Mouse (Mus musculus): ENCODE data around the gene Lpp. TPM values are rescaled to one million over a fixed set of nuclear protein-coding genes. Genes with fewer than 3 reads are reported as not detected.

Gene Lpp
- polyA plus RNA-seq, 1 experiment: 176 TPM

DNA sequence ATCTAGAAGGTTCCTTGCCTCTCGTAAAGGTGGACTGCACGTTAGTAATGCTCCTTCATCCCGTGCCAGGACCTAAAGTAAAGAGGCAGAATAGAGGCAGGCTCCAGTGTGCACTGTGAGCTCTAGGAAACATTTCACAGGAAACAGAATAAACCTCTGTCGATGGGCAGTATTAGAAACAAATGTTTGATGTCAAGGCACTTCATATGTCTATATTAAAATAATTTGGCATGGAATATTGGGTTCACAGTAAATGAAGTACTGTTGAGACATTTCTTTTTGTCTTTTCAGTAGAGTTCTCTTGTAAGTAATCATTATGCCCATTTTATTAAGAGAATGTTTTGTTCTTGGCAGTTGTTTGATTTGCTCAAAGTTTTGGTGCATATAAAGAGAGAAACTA, 398.7 kb downstream of the Lpp start:
- TF ChIP-seq CTCF (IDR thresholded peaks at IDR 0.05; ENCODE audit: control insufficient read depth, insufficient read depth, insufficient replicate concordance, low read depth, low read length): no peak
- TF ChIP-seq POLR2A (IDR thresholded peaks at IDR 0.05; ENCODE audit: control insufficient read depth, low read depth, low read length): no peak
- H3K27me3 ChIP-seq (ENCODE audit: control insufficient read depth, insufficient read depth, low read length): no peaks in the 10 kb centered on the region
- no peak overlapping the region for H3K27ac ChIP-seq (ENCODE audit: control insufficient read depth, insufficient read depth, low read depth, low read length)
- H3K4me1 ChIP-seq (ENCODE audit: control insufficient read depth, insufficient read depth, low read length): no peaks in the 10 kb centered on the region
- H3K4me3 ChIP-seq (ENCODE audit: control insufficient read depth, low read depth, low read length): no peak overlapping the region
- no peaks in the 10 kb centered on the region for H3K36me3 ChIP-seq (ENCODE audit: control insufficient read depth, insufficient read depth, low read length)

GRCm38 (mm10) chr16:24792836-24793235, 399.5 kb downstream of the Lpp start:
- no peaks in the 10 kb centered on the region for H3K4me1 ChIP-seq (ENCODE audit: control insufficient read depth, insufficient read depth, low read length)
- no peaks in the 10 kb centered on the region for H3K27me3 ChIP-seq (ENCODE audit: control insufficient read depth, insufficient read depth, low read length)
- no peak overlapping the region for H3K4me3 ChIP-seq (ENCODE audit: control insufficient read depth, low read depth, low read length)
- TF ChIP-seq POLR2A (IDR thresholded peaks at IDR 0.05; ENCODE audit: control insufficient read depth, low read depth, low read length) (no peak), CTCF (IDR thresholded peaks at IDR 0.05; ENCODE audit: control insufficient read depth, insufficient read depth, insufficient replicate concordance, low read depth, low read length) (no peak)
- no peak overlapping the region for H3K27ac ChIP-seq (ENCODE audit: control insufficient read depth, insufficient read depth, low read depth, low read length)
- H3K36me3 ChIP-seq (ENCODE audit: control insufficient read depth, insufficient read depth, low read length): no peaks in the 10 kb centered on the region

DNA sequence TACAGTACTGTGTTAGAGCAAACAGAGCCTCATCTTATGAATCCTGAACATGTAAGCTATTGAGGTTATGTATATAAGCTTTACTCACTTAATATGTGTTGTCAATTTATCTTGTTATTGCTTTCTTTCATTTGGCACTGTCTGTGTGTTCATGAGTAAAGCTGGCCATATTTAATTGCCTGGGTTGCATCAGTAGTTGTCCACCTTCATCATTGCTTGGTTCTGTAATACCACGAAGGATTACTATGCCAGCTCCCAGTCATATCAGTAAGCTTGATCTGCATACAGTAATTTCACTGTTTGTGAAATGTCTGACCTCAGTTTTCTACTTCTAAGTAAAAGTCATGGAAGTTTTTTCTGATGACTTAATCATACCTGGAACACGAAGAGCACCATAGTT, 401.4 kb downstream of the Lpp start:
- Histone ChIP-seq H3K36me3 (ENCODE audit: control insufficient read depth, insufficient read depth, low read length) (no peaks in the 10 kb centered on the region), H3K4me3 (ENCODE audit: control insufficient read depth, low read depth, low read length) (no peak overlapping the region), H3K27me3 (ENCODE audit: control insufficient read depth, insufficient read depth, low read length) (no peaks in the 10 kb centered on the region), H3K27ac (ENCODE audit: control insufficient read depth, insufficient read depth, low read depth, low read length) (no peak overlapping the region), H3K4me1 (ENCODE audit: control insufficient read depth, insufficient read depth, low read length) (no peaks in the 10 kb centered on the region)
- TF ChIP-seq CTCF (IDR thresholded peaks at IDR 0.05; ENCODE audit: control insufficient read depth, insufficient read depth, insufficient replicate concordance, low read depth, low read length): no peak
- no peak for TF ChIP-seq POLR2A (IDR thresholded peaks at IDR 0.05; ENCODE audit: control insufficient read depth, low read depth, low read length)

DNA sequence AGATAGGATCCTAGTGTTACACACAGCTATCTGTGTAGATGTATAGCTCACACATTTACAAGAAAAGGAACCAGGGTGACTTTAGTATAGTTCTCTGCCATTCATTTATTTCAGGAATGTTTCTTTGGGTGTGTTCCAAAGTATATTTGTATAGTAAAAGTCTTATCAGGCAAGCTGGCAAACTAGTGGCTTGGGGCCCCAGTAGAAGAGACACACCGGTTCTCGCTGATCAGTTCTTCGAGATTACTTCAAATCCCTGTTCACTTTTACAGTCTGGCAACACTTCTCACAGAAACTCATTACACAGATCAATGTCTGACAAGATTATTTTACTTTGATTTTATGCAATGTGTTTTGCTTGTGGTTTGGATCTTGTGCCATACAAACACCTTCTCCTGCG, 408.0 kb downstream of the Lpp start:
- no peak overlapping the region for H3K27ac ChIP-seq (ENCODE audit: control insufficient read depth, insufficient read depth, low read depth, low read length)
- no peak overlapping the region for H3K4me3 ChIP-seq (ENCODE audit: control insufficient read depth, low read depth, low read length)
- TF ChIP-seq CTCF (IDR thresholded peaks at IDR 0.05; ENCODE audit: control insufficient read depth, insufficient read depth, insufficient replicate concordance, low read depth, low read length): no peak
- no peak for TF ChIP-seq POLR2A (IDR thresholded peaks at IDR 0.05; ENCODE audit: control insufficient read depth, low read depth, low read length)
- H3K27me3 ChIP-seq (ENCODE audit: control insufficient read depth, insufficient read depth, low read length): no peaks in the 10 kb centered on the region
- H3K36me3 ChIP-seq (ENCODE audit: control insufficient read depth, insufficient read depth, low read length): no peaks in the 10 kb centered on the region
- H3K4me1 ChIP-seq (ENCODE audit: control insufficient read depth, insufficient read depth, low read length): no peaks in the 10 kb centered on the region

DNA sequence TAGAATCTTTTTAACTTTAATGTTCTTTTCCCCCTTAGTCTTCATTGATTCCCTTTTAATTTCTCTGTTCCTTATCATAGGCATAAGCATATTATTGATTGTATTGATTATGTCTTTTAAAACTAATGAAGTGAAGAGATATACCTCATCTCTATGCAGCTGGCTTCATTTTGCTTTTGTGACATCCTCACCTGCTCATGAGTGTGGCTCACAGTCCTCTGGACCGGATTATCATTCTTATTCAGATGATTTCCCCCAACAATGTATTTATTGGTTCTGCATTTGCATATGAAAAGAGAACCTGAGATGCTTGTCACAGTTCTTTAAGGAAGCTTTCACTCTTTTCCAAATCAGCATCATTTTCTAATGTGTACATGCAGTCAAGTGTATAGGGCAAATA, 408.5 kb downstream of the Lpp start:
- H3K27ac ChIP-seq (ENCODE audit: control insufficient read depth, insufficient read depth, low read depth, low read length): no peak overlapping the region
- no peaks in the 10 kb centered on the region for H3K4me1 ChIP-seq (ENCODE audit: control insufficient read depth, insufficient read depth, low read length)
- H3K27me3 ChIP-seq (ENCODE audit: control insufficient read depth, insufficient read depth, low read length): no peaks in the 10 kb centered on the region
- no peak for TF ChIP-seq CTCF (IDR thresholded peaks at IDR 0.05; ENCODE audit: control insufficient read depth, insufficient read depth, insufficient replicate concordance, low read depth, low read length)
- TF ChIP-seq POLR2A (IDR thresholded peaks at IDR 0.05; ENCODE audit: control insufficient read depth, low read depth, low read length): no peak
- no peak overlapping the region for H3K4me3 ChIP-seq (ENCODE audit: control insufficient read depth, low read depth, low read length)
- H3K36me3 ChIP-seq (ENCODE audit: control insufficient read depth, insufficient read depth, low read length): no peaks in the 10 kb centered on the region

DNA sequence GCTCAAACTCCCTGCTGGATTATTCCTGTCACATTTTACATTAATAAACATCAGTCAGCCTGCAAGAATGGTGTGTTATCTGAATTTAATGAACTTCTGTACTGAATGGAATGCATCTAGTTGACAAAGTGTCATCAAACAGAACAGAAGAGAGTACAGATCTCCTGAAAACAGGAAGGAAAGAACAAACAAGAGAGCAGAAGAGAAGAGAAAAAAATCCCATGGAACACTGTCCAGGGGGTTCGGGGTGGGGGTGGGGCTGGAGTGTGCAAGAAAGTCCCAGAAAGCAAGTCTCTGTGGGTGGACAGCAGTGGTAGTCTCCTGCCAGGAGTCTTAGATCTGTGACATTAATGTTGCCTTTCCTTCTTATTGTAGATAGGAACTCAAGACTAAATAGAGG, 412.8 kb downstream of the Lpp start:
- Histone ChIP-seq H3K27ac (ENCODE audit: control insufficient read depth, insufficient read depth, low read depth, low read length) (no peak overlapping the region), H3K36me3 (ENCODE audit: control insufficient read depth, insufficient read depth, low read length) (no peaks in the 10 kb centered on the region), H3K27me3 (ENCODE audit: control insufficient read depth, insufficient read depth, low read length) (no peaks in the 10 kb centered on the region), H3K4me1 (ENCODE audit: control insufficient read depth, insufficient read depth, low read length) (no peaks in the 10 kb centered on the region), H3K4me3 (ENCODE audit: control insufficient read depth, low read depth, low read length) (no peak overlapping the region)
- TF ChIP-seq CTCF (IDR thresholded peaks at IDR 0.05; ENCODE audit: control insufficient read depth, insufficient read depth, insufficient replicate concordance, low read depth, low read length) (no peak), POLR2A (IDR thresholded peaks at IDR 0.05; ENCODE audit: control insufficient read depth, low read depth, low read length) (no peak)

DNA sequence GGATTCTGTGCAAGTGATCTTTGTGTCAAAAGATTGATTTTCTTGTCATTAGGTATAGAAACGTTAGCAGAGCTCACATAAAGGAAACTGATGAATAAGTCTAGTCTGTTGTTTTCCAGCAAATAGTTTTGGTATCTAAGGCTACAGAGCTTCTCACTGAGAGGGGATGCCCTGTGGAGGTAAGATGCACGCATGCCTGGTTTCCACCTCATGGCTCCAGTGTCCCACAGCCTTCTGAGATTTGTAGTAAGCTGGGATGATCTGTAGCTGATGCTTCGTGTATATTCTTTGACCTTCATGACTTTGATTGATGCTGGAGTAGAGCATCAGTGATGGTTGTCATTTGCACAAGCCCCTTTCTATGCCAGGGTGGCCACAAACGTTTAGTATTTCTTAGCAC, 414.3 kb downstream of the Lpp start:
- Histone ChIP-seq H3K4me1 (ENCODE audit: control insufficient read depth, insufficient read depth, low read length) (no peaks in the 10 kb centered on the region), H3K27me3 (ENCODE audit: control insufficient read depth, insufficient read depth, low read length) (no peaks in the 10 kb centered on the region), H3K36me3 (ENCODE audit: control insufficient read depth, insufficient read depth, low read length) (no peaks in the 10 kb centered on the region), H3K4me3 (ENCODE audit: control insufficient read depth, low read depth, low read length) (no peak overlapping the region), H3K27ac (ENCODE audit: control insufficient read depth, insufficient read depth, low read depth, low read length) (no peak overlapping the region)
- TF ChIP-seq CTCF (IDR thresholded peaks at IDR 0.05; ENCODE audit: control insufficient read depth, insufficient read depth, insufficient replicate concordance, low read depth, low read length) (no peak), POLR2A (IDR thresholded peaks at IDR 0.05; ENCODE audit: control insufficient read depth, low read depth, low read length) (no peak)

GRCm38 (mm10) chr16:24809811-24810210, 416.5 kb downstream of the Lpp start:
- H3K36me3 ChIP-seq (ENCODE audit: control insufficient read depth, insufficient read depth, low read length): no peaks in the 10 kb centered on the region
- H3K27me3 ChIP-seq (ENCODE audit: control insufficient read depth, insufficient read depth, low read length): no peaks in the 10 kb centered on the region
- no peaks in the 10 kb centered on the region for H3K4me1 ChIP-seq (ENCODE audit: control insufficient read depth, insufficient read depth, low read length)
- no peak overlapping the region for H3K27ac ChIP-seq (ENCODE audit: control insufficient read depth, insufficient read depth, low read depth, low read length)
- no peak for TF ChIP-seq CTCF (IDR thresholded peaks at IDR 0.05; ENCODE audit: control insufficient read depth, insufficient read depth, insufficient replicate concordance, low read depth, low read length)
- TF ChIP-seq POLR2A (IDR thresholded peaks at IDR 0.05; ENCODE audit: control insufficient read depth, low read depth, low read length): no peak
- no peak overlapping the region for H3K4me3 ChIP-seq (ENCODE audit: control insufficient read depth, low read depth, low read length)

All from testis, adult 2 months (tissue).